Mouse (Mus musculus) lung, adult 2 months (tissue): ENCODE measurements at regions not wholly inside any gene's neighbourhood (a gene's known extent, or its start where the extent isn't known, plus 50 kb on each side); places are given as distances from the start of the nearest gene placed in this dataset.

ENCODE experiments used
- CTCF ChIP-seq: fragments of 200-500 bp; IDR thresholded peaks from 2 replicates; pipeline ENCODE4 v1.5.1; 2011; ENCODE audit warnings: mild to moderate bottlenecking, low read length, control low read depth; ENCODE audit not compliant: insufficient read depth
- POLR2A ChIP-seq: fragments of 200-500 bp; IDR thresholded peaks from 2 replicates; pipeline ENCODE4 v1.6.1; 2011; ENCODE audit warnings: low read depth, mild to moderate bottlenecking, control low read depth, low read length, borderline replicate concordance; ENCODE audit errors: extremely low read depth

DNA sequence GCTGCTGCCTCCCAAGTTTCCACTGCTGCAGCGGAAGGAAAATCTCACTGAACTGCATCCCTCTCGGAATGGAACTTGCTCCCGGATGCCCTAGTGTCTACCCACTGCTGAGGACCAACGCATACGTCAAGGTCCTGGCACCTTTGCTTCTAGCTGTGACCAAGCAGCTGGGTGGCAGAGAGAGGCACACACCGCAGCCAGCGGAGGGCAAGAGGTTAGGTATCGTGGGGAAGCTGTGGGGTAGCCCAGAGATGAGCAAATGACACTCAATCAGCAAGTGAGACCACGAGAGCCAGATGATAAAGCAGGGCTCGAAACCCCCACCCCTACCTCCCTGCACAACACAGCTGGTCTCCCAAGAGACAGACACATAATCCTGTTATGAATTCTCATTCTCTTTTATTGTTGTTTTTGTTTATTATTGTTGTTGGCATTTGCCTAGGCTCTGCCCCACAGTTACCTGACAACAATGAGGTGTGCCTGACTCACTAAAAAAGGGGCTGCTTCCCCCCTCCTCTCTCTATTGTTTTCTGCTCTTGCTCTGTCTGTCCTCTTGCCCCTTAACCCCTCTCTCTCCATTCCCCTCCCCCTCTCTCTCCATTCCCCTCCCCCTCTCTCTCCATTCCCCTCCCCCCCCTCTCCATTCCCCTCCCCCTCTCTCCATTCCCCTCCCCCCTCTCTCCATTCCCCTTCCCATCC lies 112.0 kb upstream of the Spred2 start:
- TF ChIP-seq CTCF (no peak), POLR2A (no peak)
